8 mouse cellular contexts compared by ENCODE assay signal in genomic region chr4:126057207-126058133, GRCm38 (mm10). TPM values are rescaled to one million over a fixed set of nuclear protein-coding genes. Genes with fewer than 3 reads are reported as not detected.
DNase-seq lines count a peak whose midpoint lies in the region; ATAC-seq and TF ChIP-seq lines count a peak whose summit lies in the region.

No protein-coding gene starts in this region.

- H3K27me3 ChIP-seq in intestine, embryonic 14.5 days (replicated peaks; ENCODE audit: control insufficient read depth, insufficient read depth, low read length), result no peaks in the 10 kb centered on the region
- no peaks in the 10 kb centered on the region for H3K27me3 ChIP-seq in myocyte (ENCODE audit: control insufficient read depth, insufficient read depth, insufficient read length)

- no peaks in the 10 kb centered on the region for H3K9me3 ChIP-seq in intestine, embryonic 14.5 days (ENCODE audit: control insufficient read depth, low read length)

- peak overlapping the region; percentile 34 for H3K9ac ChIP-seq in intestine, embryonic 14.5 days (ENCODE audit: low read length)

- H3K36me3 ChIP-seq in intestine, embryonic 14.5 days (ENCODE audit: control insufficient read depth, insufficient read depth, low read length), result peaks cover 31% of the 10 kb centered on the region
- peaks cover 7% of the 10 kb centered on the region for H3K36me3 ChIP-seq in myocyte (ENCODE audit: control insufficient read depth, insufficient read depth)

- H3K27ac ChIP-seq in layer of hippocampus, adult 2 months, result no peak overlapping the region
- H3K27ac ChIP-seq in intestine, embryonic 14.5 days (ENCODE audit: low read depth), result peak overlapping the region; percentile 52; the same call in 1 of the 2 replicates

- H3ac ChIP-seq in myocyte (ENCODE audit: control insufficient read depth, insufficient read length), result no peak overlapping the region

- H3K79me2 ChIP-seq in myocyte (ENCODE audit: control insufficient read depth, insufficient read depth), result no peaks in the 10 kb centered on the region

- peaks cover 3% of the 10 kb centered on the region; the same call in 1 of the 2 replicates for H3K4me1 ChIP-seq in intestine, embryonic 14.5 days (replicated peaks; ENCODE audit: control insufficient read depth, insufficient read depth, low read length)

- peak overlapping the region; percentile 85 for H3K4me3 ChIP-seq in layer of hippocampus, adult 2 months
- peak overlapping the region; percentile 68 for H3K4me3 ChIP-seq in intestine, embryonic 14.5 days (ENCODE audit: low read depth, low read length)
- peak overlapping the region; percentile 65 for H3K4me3 ChIP-seq in myocyte

- no peak for DNase-seq in layer of hippocampus, adult 2 months (ENCODE audit: low spot score in 2 of 2)
- no peak for DNase-seq in layer of hippocampus, adult 8-10 months (ENCODE audit: low spot score in 2 of 2)
- peak; percentile 11 for DNase-seq in embryo, embryonic 11.5 days (ENCODE audit: low read depth, low spot score)
- peak; percentile 51 for DNase-seq in intestine, embryonic 14.5 days (ENCODE audit: low spot score)
- DNase-seq in cerebellum, postnatal 36 days, result no peak
- DNase-seq in frontal cortex, postnatal 14 days (ENCODE audit: low spot score in 2 of 2), result no peak
- DNase-seq in left cerebral cortex, adult 18-20 months (ENCODE audit: low spot score in 2 of 2), result no peak

- no peak for TF ChIP-seq POLR2A in myocyte (IDR thresholded peaks at IDR 0.05; ENCODE audit: insufficient read length, low read depth)

- no peak for TF ChIP-seq CTCF in layer of hippocampus, adult 2 months (conservative IDR thresholded peaks at IDR 0.05)

- 13% methylated on average over 19 of the region's 19 CpGs for WGBS in intestine, embryonic 14.5 days

- peak; percentile 26; the same call in 1 of the 2 replicates for ATAC-seq in intestine, embryonic 14.5 days (replicated peaks; ENCODE audit: low FRiP score, low TSS enrichment, low read depth)

- H3K4me2 ChIP-seq in intestine, embryonic 14.5 days (ENCODE audit: low read length), result peak overlapping the region; percentile 78
- peak overlapping the region; percentile 84 for H3K4me2 ChIP-seq in myocyte (ENCODE audit: low read depth)

TF ChIP-seq in myocyte, 11 proteins besides CTCF, POLR2A, EP300 and RAD21:
- peak; percentile 11 for TF ChIP-seq POLR2AphosphoS2 (IDR thresholded peaks at IDR 0.05; ENCODE audit: insufficient read length, low read depth)
- TF ChIP-seq MAX (IDR thresholded peaks at IDR 0.05; ENCODE audit: low read depth), result no peak

RNA-seq across cellular contexts. Expression of gene Oscp1, which starts 0.9 kb away (rescaled TPM):
- total RNA-seq in layer of hippocampus, adult 2 months (2021), result 10 to 100 TPM; 41.1 to 44.5 TPM
- total RNA-seq in layer of hippocampus, adult 8-10 months (2022), result 10 to 100 TPM; 45.2 to 63.6 (median 50.8) TPM
- polyA plus RNA-seq in intestine, embryonic 14.5 days (2014; fragmentation: Nextera tagmentation; extraction: Ambion mirVana), result 12.1 and 13.5 TPM in 2 replicates
- 12.8 TPM for polyA plus RNA-seq in myocyte (2012; fragmentation: generic; extraction: Trizol)
- total RNA-seq in left cerebral cortex, adult 18-20 months (2021), result 10 to 100 TPM; 54.5 TPM

RNA-seq across cellular contexts. Expression of gene Mrps15, which starts 10.7 kb away (rescaled TPM):
- total RNA-seq in layer of hippocampus, adult 2 months (2021), result 10 to 100 TPM; 46.2 to 48.6 TPM
- total RNA-seq in layer of hippocampus, adult 8-10 months (2022), result 10 to 100 TPM; 42.2 to 55.3 (median 46.5) TPM
- 148 and 151 TPM in 2 replicates for polyA plus RNA-seq in intestine, embryonic 14.5 days (2014; fragmentation: Nextera tagmentation; extraction: Ambion mirVana)
- 86.8 TPM for polyA plus RNA-seq in myocyte (2012; fragmentation: generic; extraction: Trizol)
- total RNA-seq in left cerebral cortex, adult 18-20 months (2021), result 10 to 100 TPM; 43.7 to 52.4 TPM

RNA-seq across cellular contexts. Expression of gene Csf3r, which starts 33.1 kb away (rescaled TPM):
- total RNA-seq in layer of hippocampus, adult 2 months (2021), result 1 to 10 TPM; 4.7 to 6.6 TPM
- total RNA-seq in layer of hippocampus, adult 8-10 months (2022), result 10 to 100 TPM in 2 of 4 experiments, 1 to 10 TPM in 2; 6.2 to 42.2 (median 23.2) TPM
- polyA plus RNA-seq in intestine, embryonic 14.5 days (2014; fragmentation: Nextera tagmentation; extraction: Ambion mirVana), result 0.75 and 0.81 TPM in 2 replicates
- polyA plus RNA-seq in myocyte (2012; fragmentation: generic; extraction: Trizol), result not detected
- total RNA-seq in left cerebral cortex, adult 18-20 months (2021), result 1 to 10 TPM; 4.2 to 5.3 TPM

RNA-seq across cellular contexts. Expression of gene Lsm10, which starts 39.0 kb away (rescaled TPM):
- 10 to 100 TPM; 13.4 to 13.8 TPM for total RNA-seq in layer of hippocampus, adult 2 months (2021)
- total RNA-seq in layer of hippocampus, adult 8-10 months (2022), result 10 to 100 TPM; 14.3 to 17.5 (median 16.1) TPM
- 55.6 and 58.5 TPM in 2 replicates for polyA plus RNA-seq in intestine, embryonic 14.5 days (2014; fragmentation: Nextera tagmentation; extraction: Ambion mirVana)
- 50.5 TPM for polyA plus RNA-seq in myocyte (2012; fragmentation: generic; extraction: Trizol)
- 10 to 100 TPM; 12.2 to 17.6 TPM for total RNA-seq in left cerebral cortex, adult 18-20 months (2021)

RNA-seq across cellular contexts. Expression of gene Stk40, which starts 46.3 kb away (rescaled TPM):
- total RNA-seq in layer of hippocampus, adult 2 months (2021), result 10 to 100 TPM; 24.8 to 26.6 TPM
- 10 to 100 TPM; 25.4 to 36.5 (median 31.1) TPM for total RNA-seq in layer of hippocampus, adult 8-10 months (2022)
- 22.5 and 23.8 TPM in 2 replicates for polyA plus RNA-seq in intestine, embryonic 14.5 days (2014; fragmentation: Nextera tagmentation; extraction: Ambion mirVana)
- polyA plus RNA-seq in myocyte (2012; fragmentation: generic; extraction: Trizol), result 25.9 TPM
- 10 to 100 TPM; 43.5 to 48.3 TPM for total RNA-seq in left cerebral cortex, adult 18-20 months (2021)

Comparison
In these comparisons a context has a peak if more than half of its experiments do, and no peak if none do; other contexts are left out.
1. DNase-seq: peak in embryo, embryonic 11.5 days (single experiment) and intestine, embryonic 14.5 days (single experiment); none in layer of hippocampus, adult 2 months (0 of 2), layer of hippocampus, adult 8-10 months (0 of 2), cerebellum, postnatal 36 days (0 of 2), frontal cortex, postnatal 14 days (0 of 2) and left cerebral cortex, adult 18-20 months (0 of 2).
2. Peak in every context shown above with its lines, with median percentiles within 50 percentile points of each other: H3K4me3 ChIP-seq.